Mouse (Mus musculus): ENCODE data around the gene Frs3. TPM values are rescaled to one million over a fixed set of nuclear protein-coding genes. Genes with fewer than 3 reads are reported as not detected.
A peak's percentile ranks its signal among the peaks of the same experiment; 100 is the strongest.
"Not testable (repeated sequence)": the region's sequence is repeated elsewhere in the genome, so short reads cannot be mapped to it uniquely, and the experiment has no call there.

The Frs3 gene
- 18.0 and 23.2 TPM in 2 replicates for polyA plus RNA-seq (2015; fragmentation: Nextera tagmentation; extraction: Ambion mirVana)

- ATAC-seq (replicated peaks), result peak; percentile 75
- under 1% methylated on average over 58 of the region's 58 CpGs for WGBS
- no peaks in the 10 kb centered on the region for H3K9me3 ChIP-seq
- H3K9ac ChIP-seq (replicated peaks), result peak within 1 kb of the TSS; percentile 88
- H3K27me3 ChIP-seq, result no peaks in the 10 kb centered on the region
- H3K4me1 ChIP-seq, result peaks cover 20% of the 10 kb centered on the region
- H3K4me2 ChIP-seq (replicated peaks), result peak within 1 kb of the TSS; percentile 92
- H3K36me3 ChIP-seq, result peaks cover 13% of the 10 kb centered on the region
- peak within 1 kb of the TSS; percentile 78 for H3K4me3 ChIP-seq
- peak within 1 kb of the TSS; percentile 86 for H3K27ac ChIP-seq (replicated peaks)
These were observed at the start of gene Frs3 for GRCm38 (mm10) chr17:47688608-47689575. Gene Frs3, plus strand, starts transcription at chr17:47689030.

- Histone ChIP-seq H3K27ac (replicated peaks) (no peak overlapping the region), H3K27me3 (no peaks in the 10 kb centered on the region), H3K36me3 (no peaks in the 10 kb centered on the region), H3K4me1 (0 out of 2 replicates have a peak, but pooled peaks cover 4% of the 10 kb centered on the region), H3K4me2 (replicated peaks) (no peak overlapping the region), H3K9ac (replicated peaks) (no peak overlapping the region), H3K9me3 (no peaks in the 10 kb centered on the region), H3K4me3 (no peak overlapping the region)
- 88% methylated on average over 2 of the region's 2 CpGs for WGBS
- no peak for ATAC-seq (replicated peaks)
These were observed 45.8 kb upstream of the Frs3 start for GRCm38 (mm10) chr17:47642992-47643391.

- no peak overlapping the region for H3K4me2 ChIP-seq (replicated peaks)
- H3K4me3 ChIP-seq, result no peak overlapping the region
- H3K4me1 ChIP-seq, result peaks cover 5% of the 10 kb centered on the region; the same call in 1 of the 2 replicates
- ATAC-seq (replicated peaks), result no peak
- H3K9me3 ChIP-seq, result no peaks in the 10 kb centered on the region
- H3K27me3 ChIP-seq, result no peaks in the 10 kb centered on the region
- WGBS, result 44% methylated on average over 1 of the region's 1 CpGs
- peaks cover 4% of the 10 kb centered on the region; the same call in 1 of the 2 replicates for H3K36me3 ChIP-seq
- no peak overlapping the region for H3K27ac ChIP-seq (replicated peaks)
- no peak overlapping the region for H3K9ac ChIP-seq (replicated peaks)
These were observed 42.1 kb upstream of the Frs3 start for GRCm38 (mm10) chr17:47646683-47647082.

GRCm38 (mm10) chr17:47648966-47649365 lies 39.9 kb upstream of the Frs3 start:
- Histone ChIP-seq H3K27me3 (no peaks in the 10 kb centered on the region), H3K4me2 (replicated peaks) (no peak overlapping the region)

GRCm38 (mm10) chr17:47651953-47652352 lies 36.9 kb upstream of the Frs3 start:
- H3K27me3 ChIP-seq, result no peaks in the 10 kb centered on the region
- H3K27ac ChIP-seq (replicated peaks), result no peak overlapping the region
- 65% methylated on average over 2 of the region's 2 CpGs for WGBS
- H3K36me3 ChIP-seq, result peaks cover 4% of the 10 kb centered on the region; the same call in 1 of the 2 replicates
- no peak overlapping the region for H3K9ac ChIP-seq (replicated peaks)
- no peak for ATAC-seq (replicated peaks)
- H3K4me1 ChIP-seq, result peaks cover 5% of the 10 kb centered on the region; the same call in 1 of the 2 replicates
- H3K4me3 ChIP-seq, result no peak overlapping the region
- no peaks in the 10 kb centered on the region for H3K9me3 ChIP-seq
- H3K4me2 ChIP-seq (replicated peaks), result no peak overlapping the region

More at GRCm38 (mm10) chr17:47648966-47649365, 39.9 kb upstream of the Frs3 start:
- peaks cover 5% of the 10 kb centered on the region; the same call in 1 of the 2 replicates for H3K4me1 ChIP-seq
- H3K4me3 ChIP-seq, result no peak overlapping the region
- WGBS, result 31% methylated on average over 4 of the region's 4 CpGs
- ATAC-seq (replicated peaks), result no peak
- H3K9ac ChIP-seq (replicated peaks), result no peak overlapping the region
- H3K27ac ChIP-seq (replicated peaks), result no peak overlapping the region; the same call in 1 of the 2 replicates
- H3K9me3 ChIP-seq, result no peaks in the 10 kb centered on the region
- H3K36me3 ChIP-seq, result peaks cover 4% of the 10 kb centered on the region; the same call in 1 of the 2 replicates

- WGBS, result 95% methylated on average over 8 of the region's 8 CpGs
- not testable (repeated sequence) for H3K27ac ChIP-seq (replicated peaks); H3K4me1 ChIP-seq; H3K4me3 ChIP-seq; H3K9ac ChIP-seq (replicated peaks); H3K4me2 ChIP-seq (replicated peaks); ATAC-seq (replicated peaks); H3K36me3 ChIP-seq; H3K27me3 ChIP-seq; H3K9me3 ChIP-seq
These were observed 34.5 kb upstream of the Frs3 start for GRCm38 (mm10) chr17:47654346-47654745.

GRCm38 (mm10) chr17:47655697-47656096 lies 33.1 kb upstream of the Frs3 start:
- WGBS, result 88% methylated on average over 5 of the region's 5 CpGs

GRCm38 (mm10) chr17:47657901-47658300 lies 30.9 kb upstream of the Frs3 start:
- Histone ChIP-seq H3K27me3 (no peaks in the 10 kb centered on the region), H3K4me1 (no peaks in the 10 kb centered on the region), H3K4me3 (no peak overlapping the region), H3K9ac (replicated peaks) (no peak overlapping the region), H3K4me2 (replicated peaks) (no peak overlapping the region), H3K9me3 (no peaks in the 10 kb centered on the region), H3K27ac (replicated peaks) (no peak overlapping the region), H3K36me3 (no peaks in the 10 kb centered on the region)
- 86% methylated on average over 4 of the region's 4 CpGs for WGBS
- ATAC-seq (replicated peaks), result no peak

More at GRCm38 (mm10) chr17:47655697-47656096, 33.1 kb upstream of the Frs3 start:
- Histone ChIP-seq H3K9ac (replicated peaks) (no peak overlapping the region), H3K4me2 (replicated peaks) (no peak overlapping the region), H3K27ac (replicated peaks) (no peak overlapping the region), H3K9me3 (no peaks in the 10 kb centered on the region), H3K27me3 (no peaks in the 10 kb centered on the region), H3K4me3 (no peak overlapping the region), H3K4me1 (no peaks in the 10 kb centered on the region), H3K36me3 (no peaks in the 10 kb centered on the region)
- no peak for ATAC-seq (replicated peaks)

- no peak for ATAC-seq (replicated peaks)
- Histone ChIP-seq H3K9ac (replicated peaks) (no peak overlapping the region), H3K4me3 (no peak overlapping the region), H3K36me3 (no peaks in the 10 kb centered on the region), H3K27me3 (no peaks in the 10 kb centered on the region), H3K4me1 (0 out of 2 replicates have a peak, but pooled peaks cover 6% of the 10 kb centered on the region), H3K9me3 (no peaks in the 10 kb centered on the region), H3K4me2 (replicated peaks) (no peak overlapping the region), H3K27ac (replicated peaks) (no peak overlapping the region)
- 88% methylated on average over 3 of the region's 3 CpGs for WGBS
These were observed 30.0 kb upstream of the Frs3 start for GRCm38 (mm10) chr17:47658741-47659243.

- no peak overlapping the region for H3K4me3 ChIP-seq
- no peaks in the 10 kb centered on the region for H3K36me3 ChIP-seq
- H3K27ac ChIP-seq (replicated peaks), result no peak overlapping the region
- 15% methylated on average over 9 of the region's 9 CpGs for WGBS
- ATAC-seq (replicated peaks), result 0 out of 2 replicates have a peak, but pooled peaks have one; percentile 32
- H3K9ac ChIP-seq (replicated peaks), result no peak overlapping the region
- H3K4me1 ChIP-seq, result 0 out of 2 replicates have a peak, but pooled peaks cover 6% of the 10 kb centered on the region
- no peaks in the 10 kb centered on the region for H3K27me3 ChIP-seq
- no peak overlapping the region for H3K4me2 ChIP-seq (replicated peaks)
- H3K9me3 ChIP-seq, result no peaks in the 10 kb centered on the region
These were observed 25.7 kb upstream of the Frs3 start for GRCm38 (mm10) chr17:47663009-47663713.

- Histone ChIP-seq H3K9ac (replicated peaks) (no peak overlapping the region), H3K9me3 (no peaks in the 10 kb centered on the region), H3K4me3 (no peak overlapping the region), H3K36me3 (no peaks in the 10 kb centered on the region), H3K4me2 (replicated peaks) (no peak overlapping the region), H3K4me1 (0 out of 2 replicates have a peak, but pooled peaks cover 12% of the 10 kb centered on the region), H3K27ac (replicated peaks) (no peak overlapping the region), H3K27me3 (no peaks in the 10 kb centered on the region)
- ATAC-seq (replicated peaks), result no peak
- WGBS, result 85% methylated on average over 7 of the region's 7 CpGs
These were observed 24.4 kb upstream of the Frs3 start for GRCm38 (mm10) chr17:47664474-47664873.

Data from forebrain, embryonic 15.5 days (tissue).